Mouse (Mus musculus): ENCODE results near the gene Gnai2.

Gnai2 gene

GRCm38 (mm10) chr9:107608741-107609432 lies 26.3 kb downstream of the Gnai2 start, which contains the start of gene Sema3b:
Gene Sema3b, minus strand, starts transcription at chr9:107609229.
- no peak for DNase-seq

- DNase-seq, result no peak
Observed at GRCm38 (mm10) chr9:107607653-107608245, 27.4 kb downstream of the Gnai2 start.

GRCm38 (mm10) chr9:107607036-107607435 lies 28.1 kb downstream of the Gnai2 start:
- no peak for DNase-seq

GRCm38 (mm10) chr9:107606591-107606990 lies 28.6 kb downstream of the Gnai2 start:
- no peak for DNase-seq

- no peak for DNase-seq
Observed at GRCm38 (mm10) chr9:107605041-107605661, 30.0 kb downstream of the Gnai2 start.

GRCm38 (mm10) chr9:107603251-107603650 lies 31.9 kb downstream of the Gnai2 start:
- DNase-seq, result no peak

GRCm38 (mm10) chr9:107602068-107602648 lies 33.0 kb downstream of the Gnai2 start:
- DNase-seq, result peak; percentile 99

- no peak for DNase-seq
Observed at GRCm38 (mm10) chr9:107601275-107601674, 33.9 kb downstream of the Gnai2 start.

GRCm38 (mm10) chr9:107600745-107601144 lies 34.4 kb downstream of the Gnai2 start:
- no peak for DNase-seq

GRCm38 (mm10) chr9:107599842-107600241 lies 35.3 kb downstream of the Gnai2 start:
- no peak for DNase-seq

- DNase-seq, result no peak
Observed at GRCm38 (mm10) chr9:107599433-107599832, 35.7 kb downstream of the Gnai2 start.

GRCm38 (mm10) chr9:107598385-107598784 lies 36.8 kb downstream of the Gnai2 start:
- DNase-seq, result no peak

- no peak for DNase-seq
Observed at GRCm38 (mm10) chr9:107596619-107597569, 38.3 kb downstream of the Gnai2 start.

GRCm38 (mm10) chr9:107594281-107595062 lies 40.7 kb downstream of the Gnai2 start:
- no peak for DNase-seq

GRCm38 (mm10) chr9:107593101-107593976 lies 41.8 kb downstream of the Gnai2 start:
- no peak for DNase-seq

GRCm38 (mm10) chr9:107590773-107591060 lies 44.5 kb downstream of the Gnai2 start:
- no peak for DNase-seq

GRCm38 (mm10) chr9:107590058-107590772 lies 45.0 kb downstream of the Gnai2 start:
- DNase-seq, result peak; percentile 72

GRCm38 (mm10) chr9:107587833-107588639 lies 47.1 kb downstream of the Gnai2 start:
- DNase-seq, result no peak
